Mouse (Mus musculus) midbrain, embryonic 15.5 days (tissue): Measurements from ENCODE around the gene Erh. TPM values are rescaled to one million over a fixed set of nuclear protein-coding genes. Genes with fewer than 3 reads are reported as not detected.

ENCODE experiments used
- ATAC-seq: fragments of 200-750 bp; cut with Nextera tagmentation; replicated peaks from 2 replicates; pipeline ENCODE4 v1.8.0; 2017; ENCODE audit warnings: moderate TSS enrichment
- H3K27ac ChIP-seq: fragments of 300-500 bp; sonication (generic); 2 replicates; pipeline ENCODE4 v1.5.1; 2015; ENCODE audit warnings: mild to moderate bottlenecking, inconsistent platforms
- H3K27me3 ChIP-seq: fragments of 300-500 bp; sonication (generic); replicated peaks from 2 replicates; pipeline ENCODE4 v1.6.1; 2015; ENCODE audit warnings: inconsistent platforms
- H3K36me3 ChIP-seq: fragments of 300-500 bp; sonication (generic); replicated peaks from 2 replicates; pipeline ENCODE4 v1.6.1; 2015; ENCODE audit warnings: inconsistent platforms
- H3K4me1 ChIP-seq: fragments of 300-500 bp; sonication (generic); 2 replicates; pipeline ENCODE4 v1.6.1; 2015; ENCODE audit warnings: inconsistent platforms
- H3K4me2 ChIP-seq: fragments of 300-500 bp; sonication (generic); 2 replicates; pipeline ENCODE4 v1.6.1; 2015; ENCODE audit warnings: inconsistent platforms, mild to moderate bottlenecking, moderate library complexity
- H3K4me3 ChIP-seq: fragments of 300-500 bp; sonication (generic); 2 replicates; pipeline ENCODE4 v1.5.1; 2015; ENCODE audit warnings: mild to moderate bottlenecking, inconsistent platforms
- H3K9ac ChIP-seq: fragments of 300-500 bp; sonication (generic); 2 replicates; pipeline ENCODE4 v1.6.1; 2015; ENCODE audit warnings: mild to moderate bottlenecking, inconsistent platforms
- H3K9me3 ChIP-seq: fragments of 300-500 bp; sonication (generic); 2 replicates; pipeline ENCODE4 v1.6.1; 2016; ENCODE audit warnings: inconsistent platforms
- WGBS: fragments of 180-500 bp; shearing (Covaris S2); methylation state at CpG from one replicate; pipeline ENCODE4 v1.1.7; 2015; ENCODE audit warnings: mixed read lengths; 5-methylcytosine and 5-hydroxymethylcytosine counted together
- polyA plus RNA-seq: library from polyadenylated mRNA; unstranded; fragments of >200 nt; fragmentation: Nextera tagmentation; extraction: Ambion mirVana; gene quantifications from 2 replicates; pipeline ENCODE4 v1.2.1, GENCODE M21; 2015

Gene Erh
- polyA plus RNA-seq, 1 experiment from 2014 or later: 292 TPM

- Histone ChIP-seq H3K4me3 (no peak overlapping the region), H3K27ac (no peak overlapping the region), H3K27me3 (no peaks in the 10 kb centered on the region), H3K4me2 (no peak overlapping the region), H3K9me3 (no peaks in the 10 kb centered on the region), H3K4me1 (no peaks in the 10 kb centered on the region), H3K9ac (no peak overlapping the region), H3K36me3 (0 out of 2 replicates have a peak, but pooled peaks cover 5% of the 10 kb centered on the region)
- no peak for ATAC-seq
- 95% methylated on average over 10 of the region's 10 CpGs for WGBS
Observed at GRCm38 (mm10) chr12:80662322-80662721, 18.2 kb upstream of the Erh start.

- 86% methylated on average over 6 of the region's 6 CpGs for WGBS
- no peak overlapping the region for H3K27ac ChIP-seq
- ATAC-seq: no peak
Observed at GRCm38 (mm10) chr12:80658661-80659060, 14.5 kb upstream of the Erh start.

GRCm38 (mm10) chr12:80654659-80655025, 10.5 kb upstream of the Erh start:
- H3K4me1 ChIP-seq: 0 out of 2 replicates have a peak, but pooled peaks cover 2% of the 10 kb centered on the region
- H3K4me3 ChIP-seq: no peak overlapping the region
- no peak overlapping the region for H3K4me2 ChIP-seq
- H3K27me3 ChIP-seq: no peaks in the 10 kb centered on the region
- H3K9ac ChIP-seq: no peak overlapping the region
- no peaks in the 10 kb centered on the region for H3K9me3 ChIP-seq
- ATAC-seq: no peak
- 90% methylated on average over 3 of the region's 3 CpGs for WGBS
- no peak overlapping the region for H3K27ac ChIP-seq
- H3K36me3 ChIP-seq: no peaks in the 10 kb centered on the region

More at GRCm38 (mm10) chr12:80658661-80659060, 14.5 kb upstream of the Erh start:
- no peaks in the 10 kb centered on the region for H3K9me3 ChIP-seq
- H3K36me3 ChIP-seq: no peaks in the 10 kb centered on the region
- H3K27me3 ChIP-seq: no peaks in the 10 kb centered on the region
- no peak overlapping the region for H3K4me3 ChIP-seq
- no peak overlapping the region for H3K4me2 ChIP-seq
- H3K4me1 ChIP-seq: no peaks in the 10 kb centered on the region
- no peak overlapping the region for H3K9ac ChIP-seq

- Histone ChIP-seq H3K27me3 (no peaks in the 10 kb centered on the region), H3K9ac (no peak overlapping the region), H3K4me2 (no peak overlapping the region), H3K4me1 (0 out of 2 replicates have a peak, but pooled peaks cover 2% of the 10 kb centered on the region), H3K36me3 (no peaks in the 10 kb centered on the region), H3K9me3 (no peaks in the 10 kb centered on the region), H3K27ac (no peak overlapping the region), H3K4me3 (no peak overlapping the region)
- WGBS: 92% methylated on average over 7 of the region's 7 CpGs
- ATAC-seq: no peak
Observed at GRCm38 (mm10) chr12:80653951-80654658, 10.0 kb upstream of the Erh start.

GRCm38 (mm10) chr12:80646377-80646776, 2.2 kb upstream of the Erh start:
- peaks cover 54% of the 10 kb centered on the region for H3K4me1 ChIP-seq
- H3K4me2 ChIP-seq: peak overlapping the region; percentile 70
- H3K9ac ChIP-seq: no peak overlapping the region
- H3K27ac ChIP-seq: no peak overlapping the region
- no peak for ATAC-seq
- H3K36me3 ChIP-seq: no peaks in the 10 kb centered on the region
- H3K27me3 ChIP-seq: no peaks in the 10 kb centered on the region
- WGBS: 94% methylated on average over 3 of the region's 3 CpGs
- H3K9me3 ChIP-seq: no peaks in the 10 kb centered on the region
- H3K4me3 ChIP-seq: peak overlapping the region; percentile 75; the same call in 1 of the 2 replicates

- Histone ChIP-seq H3K27me3 (no peaks in the 10 kb centered on the region), H3K4me2 (peak overlapping the region; percentile 70), H3K27ac (peak overlapping the region; percentile 89; the same call in 1 of the 2 replicates), H3K9me3 (no peaks in the 10 kb centered on the region), H3K9ac (peak overlapping the region; percentile 53), H3K36me3 (peaks cover 7% of the 10 kb centered on the region), H3K4me1 (peaks cover 52% of the 10 kb centered on the region), H3K4me3 (peak overlapping the region; percentile 75)
- ATAC-seq: no peak
- 9% methylated on average over 18 of the region's 18 CpGs for WGBS
Observed at GRCm38 (mm10) chr12:80644506-80644868, 346 bp upstream of the Erh start.

- no peaks in the 10 kb centered on the region for H3K27me3 ChIP-seq
- peaks cover 47% of the 10 kb centered on the region for H3K4me1 ChIP-seq
- ATAC-seq: peak; percentile 79
Observed at GRCm38 (mm10) chr12:80642725-80643692, 1.1 kb downstream of the Erh start.

GRCm38 (mm10) chr12:80631790-80632189, 12.4 kb downstream of the Erh start:
- no peaks in the 10 kb centered on the region for H3K27me3 ChIP-seq
- ATAC-seq: no peak
- H3K4me3 ChIP-seq: no peak overlapping the region
- H3K27ac ChIP-seq: no peak overlapping the region
- no peaks in the 10 kb centered on the region for H3K9me3 ChIP-seq
- no peak overlapping the region for H3K4me2 ChIP-seq
- H3K9ac ChIP-seq: no peak overlapping the region
- H3K4me1 ChIP-seq: no peaks in the 10 kb centered on the region
- peaks cover 31% of the 10 kb centered on the region for H3K36me3 ChIP-seq
- WGBS: 87% methylated on average over 5 of the region's 5 CpGs

More at GRCm38 (mm10) chr12:80642725-80643692, 1.1 kb downstream of the Erh start:
- WGBS: 2% methylated on average over 47 of the region's 48 CpGs
- H3K9ac ChIP-seq: peak overlapping the region; percentile 90
- no peaks in the 10 kb centered on the region for H3K9me3 ChIP-seq
- H3K36me3 ChIP-seq: peaks cover 19% of the 10 kb centered on the region
- H3K4me2 ChIP-seq: peak overlapping the region; percentile 90
- peak overlapping the region; percentile 89 for H3K27ac ChIP-seq
- H3K4me3 ChIP-seq: peak overlapping the region; percentile 75

GRCm38 (mm10) chr12:80620501-80620900, 23.6 kb downstream of the Erh start:
- Histone ChIP-seq H3K36me3 (no peaks in the 10 kb centered on the region), H3K4me1 (no peaks in the 10 kb centered on the region), H3K9me3 (no peaks in the 10 kb centered on the region), H3K27ac (no peak overlapping the region), H3K4me2 (no peak overlapping the region), H3K27me3 (no peaks in the 10 kb centered on the region), H3K9ac (no peak overlapping the region), H3K4me3 (no peak overlapping the region)
- 82% methylated on average over 5 of the region's 5 CpGs for WGBS
- ATAC-seq: no peak

GRCm38 (mm10) chr12:80615371-80616257, 28.5 kb downstream of the Erh start:
- H3K27me3 ChIP-seq: no peaks in the 10 kb centered on the region
- no peaks in the 10 kb centered on the region for H3K9me3 ChIP-seq
- no peak for ATAC-seq
- no peak overlapping the region for H3K27ac ChIP-seq
- H3K4me2 ChIP-seq: no peak overlapping the region
- peaks cover 3% of the 10 kb centered on the region; the same call in 1 of the 2 replicates for H3K4me1 ChIP-seq
- no peak overlapping the region for H3K9ac ChIP-seq
- 61% methylated on average over 7 of the region's 7 CpGs for WGBS
- no peak overlapping the region for H3K4me3 ChIP-seq
- H3K36me3 ChIP-seq: no peaks in the 10 kb centered on the region

GRCm38 (mm10) chr12:80612113-80612791, 31.9 kb downstream of the Erh start:
- no peaks in the 10 kb centered on the region for H3K27me3 ChIP-seq
- no peaks in the 10 kb centered on the region for H3K9me3 ChIP-seq
- WGBS: 54% methylated on average over 9 of the region's 9 CpGs
- ATAC-seq: 0 out of 2 replicates have a peak, but pooled peaks have one; percentile 74
- peak overlapping the region; percentile 59 for H3K27ac ChIP-seq
- H3K9ac ChIP-seq: no peak overlapping the region
- H3K4me1 ChIP-seq: peaks cover 3% of the 10 kb centered on the region; the same call in 1 of the 2 replicates
- no peak overlapping the region for H3K4me3 ChIP-seq
- no peaks in the 10 kb centered on the region for H3K36me3 ChIP-seq
- H3K4me2 ChIP-seq: no peak overlapping the region
